Mouse (Mus musculus): Measurements from ENCODE around the gene Ubxn2a. TPM values are rescaled to one million over a fixed set of nuclear protein-coding genes. Genes with fewer than 3 reads are reported as not detected.
"Not testable (repeated sequence)": the region's sequence is repeated elsewhere in the genome, so short reads cannot be mapped to it uniquely, and the experiment has no call there.

Ubxn2a gene
- polyA plus RNA-seq (2015; fragmentation: Nextera tagmentation; extraction: Ambion mirVana): 25.4 and 25.8 TPM in 2 replicates

- WGBS: under 1% methylated on average over 124 of the region's 125 CpGs
- H3K27me3 ChIP-seq: no peaks in the 10 kb centered on the region
Measured at GRCm38 (mm10) chr12:4906951-4907906, at the start of gene Ubxn2a. Gene Ubxn2a (minus strand): TSS chr12:4907705.

GRCm38 (mm10) chr12:4953156-4953555 lies 45.7 kb upstream of the Ubxn2a start:
- ATAC-seq (ENCODE audit: low FRiP score, low read depth): no peak
- H3K4me2 ChIP-seq (replicated peaks): no peak overlapping the region
- H3K4me1 ChIP-seq: no peaks in the 10 kb centered on the region
- no peaks in the 10 kb centered on the region for H3K9me3 ChIP-seq
- 97% methylated on average over 4 of the region's 4 CpGs for WGBS
- H3K36me3 ChIP-seq: peaks cover 64% of the 10 kb centered on the region
- no peak overlapping the region for H3K27ac ChIP-seq
- no peaks in the 10 kb centered on the region for H3K27me3 ChIP-seq
- H3K4me3 ChIP-seq: no peak overlapping the region
- no peak overlapping the region for H3K9ac ChIP-seq

More at GRCm38 (mm10) chr12:4906951-4907906, at the start of gene Ubxn2a:
- Histone ChIP-seq H3K4me3 (peak within 1 kb of the TSS; percentile 84), H3K36me3 (0 out of 2 replicates have a peak, but pooled peaks cover 4% of the 10 kb centered on the region), H3K27ac (peak within 1 kb of the TSS; percentile 75; the same call in 1 of the 2 replicates), H3K9ac (peak within 1 kb of the TSS; percentile 90), H3K9me3 (no peaks in the 10 kb centered on the region), H3K4me2 (replicated peaks) (peak within 1 kb of the TSS; percentile 73), H3K4me1 (0 out of 2 replicates have a peak, but pooled peaks cover 3% of the 10 kb centered on the region)
- ATAC-seq (ENCODE audit: low FRiP score, low read depth): peak; percentile 92

- Histone ChIP-seq H3K4me3 (no peak overlapping the region), H3K4me1 (no peaks in the 10 kb centered on the region), H3K36me3 (peaks cover 70% of the 10 kb centered on the region), H3K27me3 (no peaks in the 10 kb centered on the region), H3K4me2 (replicated peaks) (no peak overlapping the region), H3K9ac (no peak overlapping the region), H3K27ac (no peak overlapping the region), H3K9me3 (no peaks in the 10 kb centered on the region)
- 100% methylated on average over 1 of the region's 1 CpGs for WGBS
- ATAC-seq (ENCODE audit: low FRiP score, low read depth): no peak
Measured at GRCm38 (mm10) chr12:4952272-4952671, 44.8 kb upstream of the Ubxn2a start.

- Histone ChIP-seq H3K4me2 (replicated peaks) (no peak overlapping the region), H3K4me3 (no peak overlapping the region), H3K36me3 (no peaks in the 10 kb centered on the region), H3K27ac (no peak overlapping the region), H3K9me3 (no peaks in the 10 kb centered on the region), H3K9ac (no peak overlapping the region), H3K27me3 (no peaks in the 10 kb centered on the region), H3K4me1 (peaks cover 3% of the 10 kb centered on the region; the same call in 1 of the 2 replicates)
- ATAC-seq (ENCODE audit: low FRiP score, low read depth): no peak
- WGBS: 93% methylated on average over 3 of the region's 3 CpGs
Measured at GRCm38 (mm10) chr12:4930820-4931548, 23.5 kb upstream of the Ubxn2a start.

- no peak for ATAC-seq (ENCODE audit: low FRiP score, low read depth)
Measured at GRCm38 (mm10) chr12:4928197-4928596, 20.7 kb upstream of the Ubxn2a start.

GRCm38 (mm10) chr12:4917805-4918591 lies 10.5 kb upstream of the Ubxn2a start:
- Histone ChIP-seq H3K4me3 (peak overlapping the region; percentile 84), H3K4me1 (peaks cover 11% of the 10 kb centered on the region), H3K4me2 (replicated peaks) (peak overlapping the region; percentile 71), H3K27ac (peak overlapping the region; percentile 97), H3K36me3 (no peaks in the 10 kb centered on the region), H3K27me3 (no peaks in the 10 kb centered on the region), H3K9me3 (no peaks in the 10 kb centered on the region), H3K9ac (peak overlapping the region; percentile 99)
- ATAC-seq (ENCODE audit: low FRiP score, low read depth): peak; percentile 37
- under 1% methylated on average over 43 of the region's 48 CpGs for WGBS

More at GRCm38 (mm10) chr12:4928197-4928596, 20.7 kb upstream of the Ubxn2a start:
- H3K27me3 ChIP-seq: no peaks in the 10 kb centered on the region
- no peak overlapping the region for H3K9ac ChIP-seq
- WGBS: 96% methylated on average over 2 of the region's 2 CpGs
- no peak overlapping the region for H3K4me3 ChIP-seq
- H3K4me2 ChIP-seq (replicated peaks): no peak overlapping the region
- no peaks in the 10 kb centered on the region for H3K36me3 ChIP-seq
- H3K4me1 ChIP-seq: peaks cover 3% of the 10 kb centered on the region; the same call in 1 of the 2 replicates
- H3K9me3 ChIP-seq: no peaks in the 10 kb centered on the region
- no peak overlapping the region for H3K27ac ChIP-seq

GRCm38 (mm10) chr12:4916994-4917804 lies 9.7 kb upstream of the Ubxn2a start, which contains the start of gene Atad2b:
Gene Atad2b (plus strand): TSS chr12:4917353.
- Histone ChIP-seq H3K9me3 (no peaks in the 10 kb centered on the region), H3K4me2 (replicated peaks) (peak within 1 kb of the TSS; percentile 71), H3K36me3 (no peaks in the 10 kb centered on the region), H3K9ac (peak within 1 kb of the TSS; percentile 99), H3K27me3 (no peaks in the 10 kb centered on the region), H3K27ac (peak within 1 kb of the TSS; percentile 97), H3K4me1 (peaks cover 11% of the 10 kb centered on the region), H3K4me3 (peak within 1 kb of the TSS; percentile 84)
- WGBS: under 1% methylated on average over 83 of the region's 89 CpGs
- ATAC-seq (ENCODE audit: low FRiP score, low read depth): peak; percentile 96

- ATAC-seq (ENCODE audit: low FRiP score, low read depth): no peak
- Histone ChIP-seq H3K4me2 (replicated peaks) (no peak overlapping the region), H3K27me3 (no peaks in the 10 kb centered on the region), H3K4me3 (no peak overlapping the region), H3K36me3 (no peaks in the 10 kb centered on the region), H3K9me3 (no peaks in the 10 kb centered on the region), H3K4me1 (peaks cover 10% of the 10 kb centered on the region), H3K27ac (no peak overlapping the region), H3K9ac (no peak overlapping the region)
- 81% methylated on average over 3 of the region's 3 CpGs for WGBS
Measured at GRCm38 (mm10) chr12:4914944-4915343, 7.4 kb upstream of the Ubxn2a start.

- Histone ChIP-seq H3K27me3 (no peaks in the 10 kb centered on the region), H3K4me1 (peaks cover 5% of the 10 kb centered on the region), H3K9ac (no peak overlapping the region), H3K9me3 (no peaks in the 10 kb centered on the region), H3K4me3 (no peak overlapping the region), H3K36me3 (no peaks in the 10 kb centered on the region), H3K27ac (no peak overlapping the region), H3K4me2 (replicated peaks) (no peak overlapping the region)
- ATAC-seq (ENCODE audit: low FRiP score, low read depth): no peak
- WGBS: 54% methylated on average over 3 of the region's 3 CpGs
Measured at GRCm38 (mm10) chr12:4914441-4914840, 6.9 kb upstream of the Ubxn2a start.

- Histone ChIP-seq H3K4me3 (no peak overlapping the region), H3K4me2 (replicated peaks) (no peak overlapping the region), H3K9ac (no peak overlapping the region), H3K9me3 (no peaks in the 10 kb centered on the region), H3K27ac (no peak overlapping the region), H3K27me3 (no peaks in the 10 kb centered on the region), H3K4me1 (no peaks in the 10 kb centered on the region), H3K36me3 (no peaks in the 10 kb centered on the region)
- WGBS: 90% methylated on average over 4 of the region's 4 CpGs
- ATAC-seq (ENCODE audit: low FRiP score, low read depth): no peak
Measured at GRCm38 (mm10) chr12:4911716-4912115, 4.2 kb upstream of the Ubxn2a start.

- not testable (repeated sequence) for H3K9me3 ChIP-seq; H3K9ac ChIP-seq; H3K27me3 ChIP-seq; H3K4me1 ChIP-seq; ATAC-seq (ENCODE audit: low FRiP score, low read depth); H3K36me3 ChIP-seq; H3K4me2 ChIP-seq (replicated peaks); H3K4me3 ChIP-seq; H3K27ac ChIP-seq
- WGBS: 91% methylated on average over 1 of the region's 1 CpGs
Measured at GRCm38 (mm10) chr12:4910496-4910895, 3.0 kb upstream of the Ubxn2a start.

Measured in limb, embryonic 13.5 days (tissue).